Mouse (Mus musculus) fat pad, adult 2 months (tissue): ENCODE measurements around the gene Stard9.

Source experiments
- DNase-seq: peaks from one replicate; pipeline ENCODE4 v3.0.0-alpha.2; 2011; ENCODE audit warnings: low read depth, low spot score; ENCODE audit errors: extremely low read depth

Gene Stard9

GRCm38 (mm10) chr2:120723621-120724020, 94.7 kb downstream of the Stard9 start:
- DNase-seq = no peak

GRCm38 (mm10) chr2:120724176-120724575, 95.3 kb downstream of the Stard9 start:
- DNase-seq = no peak

GRCm38 (mm10) chr2:120729775-120730585, 101.1 kb downstream of the Stard9 start:
- no peak for DNase-seq

- DNase-seq = no peak
These were observed 101.8 kb downstream of the Stard9 start for GRCm38 (mm10) chr2:120730639-120731166.

GRCm38 (mm10) chr2:120731167-120731862, 102.4 kb downstream of the Stard9 start:
- DNase-seq = no peak

GRCm38 (mm10) chr2:120731877-120732530, 103.1 kb downstream of the Stard9 start:
- DNase-seq = no peak

- DNase-seq = no peak
These were observed 116.6 kb downstream of the Stard9 start for GRCm38 (mm10) chr2:120745496-120745895.

- DNase-seq = no peak
These were observed 119.1 kb downstream of the Stard9 start for GRCm38 (mm10) chr2:120748041-120748440.

- DNase-seq = no peak
These were observed 133.0 kb downstream of the Stard9 start for GRCm38 (mm10) chr2:120761922-120762321.

GRCm38 (mm10) chr2:120770265-120770935, 141.5 kb downstream of the Stard9 start:
- DNase-seq = no peak
